Mouse (Mus musculus) midbrain, embryonic 16.5 days (tissue): ENCODE measurements around the gene C1qb. TPM values are rescaled to one million over a fixed set of nuclear protein-coding genes. Genes with fewer than 3 reads are reported as not detected.
A peak's percentile ranks its signal among the peaks of the same experiment; 100 is the strongest.

ENCODE experiments used
- ATAC-seq: fragments of 200-750 bp; cut with Nextera tagmentation; 2 replicates; pipeline ENCODE4 v1.8.0; 2017; ENCODE audit warnings: moderate TSS enrichment
- H3K27ac ChIP-seq: fragments of 300-500 bp; sonication (generic); 2 replicates; pipeline ENCODE4 v1.5.1; 2014; ENCODE audit warnings: mild to moderate bottlenecking, low read length, mixed read lengths
- H3K27me3 ChIP-seq: fragments of 300-500 bp; sonication (generic); 2 replicates; pipeline ENCODE4 v1.6.1; 2014; ENCODE audit warnings: low read depth, low read length, mixed read lengths; ENCODE audit not compliant: control insufficient read depth, insufficient read depth
- H3K36me3 ChIP-seq: fragments of 300-500 bp; sonication (generic); 2 replicates; pipeline ENCODE4 v1.6.1; 2014; ENCODE audit warnings: mild to moderate bottlenecking, low read length, moderate library complexity, mixed read lengths; ENCODE audit not compliant: control insufficient read depth, insufficient read depth
- H3K4me1 ChIP-seq: fragments of 300-500 bp; sonication (generic); 2 replicates; pipeline ENCODE4 v1.6.1; 2014; ENCODE audit warnings: mild to moderate bottlenecking, low read length, mixed read lengths; ENCODE audit not compliant: control insufficient read depth, insufficient read depth
- H3K4me2 ChIP-seq: fragments of 300-500 bp; sonication (generic); 2 replicates; pipeline ENCODE4 v1.6.1; 2014; ENCODE audit warnings: mild to moderate bottlenecking, low read length, mixed read lengths
- H3K4me3 ChIP-seq: fragments of 300-500 bp; sonication (generic); 2 replicates; pipeline ENCODE4 v1.5.1; 2014; ENCODE audit warnings: low read depth, mild to moderate bottlenecking, low read length, moderate library complexity, mixed read lengths
- H3K9ac ChIP-seq: fragments of 300-500 bp; sonication (generic); 2 replicates; pipeline ENCODE4 v1.6.1; 2014; ENCODE audit warnings: low read depth, low read length, mixed read lengths
- H3K9me3 ChIP-seq: fragments of 300-500 bp; sonication (generic); replicated peaks from 2 replicates; pipeline ENCODE4 v1.6.1; 2014; ENCODE audit warnings: mild to moderate bottlenecking, low read length, mixed read lengths; ENCODE audit not compliant: control insufficient read depth, poor library complexity, severe bottlenecking
- WGBS: fragments of 180-500 bp; shearing (Covaris S2); extraction: QIAGEN DNeasy Blood & Tissue Kit; methylation state at CpG from one replicate; pipeline ENCODE4 v1.1.7; 2014; 5-methylcytosine and 5-hydroxymethylcytosine counted together
- polyA plus RNA-seq: library from polyadenylated mRNA; unstranded; fragments of >200 nt; fragmentation: Nextera tagmentation; extraction: Ambion mirVana; gene quantifications from 2 replicates; pipeline ENCODE4 v1.2.1, GENCODE M21; 2015

C1qb gene
- polyA plus RNA-seq, 1 experiment from 2014 or later, result 40.8 TPM

GRCm38 (mm10) chr4:136898637-136899036 is 12.7 kb upstream of the C1qb start, which contains the start of gene C1qa:
Gene C1qa, minus strand, starts transcription at chr4:136898803.
- no peak for ATAC-seq
- Histone ChIP-seq H3K36me3 (no peaks in the 10 kb centered on the region), H3K9me3 (no peaks in the 10 kb centered on the region), H3K4me1 (peaks cover 6% of the 10 kb centered on the region; the same call in 1 of the 2 replicates), H3K27ac (no peak within 1 kb of the TSS), H3K9ac (no peak within 1 kb of the TSS), H3K27me3 (peaks cover 24% of the 10 kb centered on the region), H3K4me2 (no peak within 1 kb of the TSS), H3K4me3 (no peak within 1 kb of the TSS)
- WGBS, result 82% methylated on average over 9 of the region's 9 CpGs

- ATAC-seq, result no peak
- peaks cover 6% of the 10 kb centered on the region; the same call in 1 of the 2 replicates for H3K4me1 ChIP-seq
- H3K27me3 ChIP-seq, result peaks cover 24% of the 10 kb centered on the region
- no peak overlapping the region for H3K4me2 ChIP-seq
- no peaks in the 10 kb centered on the region for H3K36me3 ChIP-seq
- no peak overlapping the region for H3K27ac ChIP-seq
- no peaks in the 10 kb centered on the region for H3K9me3 ChIP-seq
- no peak overlapping the region for H3K4me3 ChIP-seq
- 70% methylated on average over 9 of the region's 9 CpGs for WGBS
- H3K9ac ChIP-seq, result no peak overlapping the region
Measured at GRCm38 (mm10) chr4:136898084-136898598, 12.2 kb upstream of the C1qb start.

- Histone ChIP-seq H3K4me2 (no peak overlapping the region), H3K4me3 (no peak overlapping the region), H3K9ac (no peak overlapping the region), H3K36me3 (no peaks in the 10 kb centered on the region), H3K27ac (no peak overlapping the region), H3K9me3 (no peaks in the 10 kb centered on the region), H3K27me3 (peaks cover 29% of the 10 kb centered on the region), H3K4me1 (peaks cover 6% of the 10 kb centered on the region; the same call in 1 of the 2 replicates)
- ATAC-seq, result no peak
- WGBS, result 41% methylated on average over 10 of the region's 10 CpGs
Measured at GRCm38 (mm10) chr4:136896461-136896860, 10.5 kb upstream of the C1qb start.

- WGBS, result 5% methylated on average over 13 of the region's 15 CpGs
- Histone ChIP-seq H3K27ac (no peak overlapping the region), H3K9me3 (no peaks in the 10 kb centered on the region), H3K4me1 (peaks cover 6% of the 10 kb centered on the region; the same call in 1 of the 2 replicates), H3K9ac (0 out of 2 replicates have a peak overlapping the region, but pooled peaks have one; percentile 38), H3K4me2 (peak overlapping the region; percentile 36; the same call in 1 of the 2 replicates), H3K27me3 (peaks cover 29% of the 10 kb centered on the region), H3K36me3 (no peaks in the 10 kb centered on the region), H3K4me3 (no peak overlapping the region; the same call in 1 of the 2 replicates)
- no peak for ATAC-seq
Measured at GRCm38 (mm10) chr4:136895861-136896260, 9.9 kb upstream of the C1qb start.

GRCm38 (mm10) chr4:136894821-136895220 is 8.8 kb upstream of the C1qb start:
- no peaks in the 10 kb centered on the region for H3K36me3 ChIP-seq
- H3K4me2 ChIP-seq, result no peak overlapping the region
- 73% methylated on average over 4 of the region's 4 CpGs for WGBS
- H3K27me3 ChIP-seq, result peaks cover 29% of the 10 kb centered on the region
- peaks cover 6% of the 10 kb centered on the region; the same call in 1 of the 2 replicates for H3K4me1 ChIP-seq
- no peaks in the 10 kb centered on the region for H3K9me3 ChIP-seq
- H3K27ac ChIP-seq, result no peak overlapping the region
- no peak overlapping the region for H3K9ac ChIP-seq
- no peak overlapping the region for H3K4me3 ChIP-seq
- 0 out of 2 replicates have a peak, but pooled peaks have one; percentile 8 for ATAC-seq

- H3K4me3 ChIP-seq, result no peak overlapping the region
- no peaks in the 10 kb centered on the region for H3K36me3 ChIP-seq
- H3K9me3 ChIP-seq, result no peaks in the 10 kb centered on the region
- peak overlapping the region; percentile 7; the same call in 1 of the 2 replicates for H3K9ac ChIP-seq
- no peak overlapping the region for H3K27ac ChIP-seq
- H3K27me3 ChIP-seq, result peaks cover 29% of the 10 kb centered on the region
- H3K4me1 ChIP-seq, result peaks cover 6% of the 10 kb centered on the region; the same call in 1 of the 2 replicates
- WGBS, result 2% methylated on average over 9 of the region's 9 CpGs
- H3K4me2 ChIP-seq, result no peak overlapping the region
- peak; percentile 88 for ATAC-seq
Measured at GRCm38 (mm10) chr4:136893691-136894543, 7.9 kb upstream of the C1qb start.

- H3K9ac ChIP-seq, result no peak within 1 kb of the TSS
- peaks cover 6% of the 10 kb centered on the region; the same call in 1 of the 2 replicates for H3K4me1 ChIP-seq
- ATAC-seq, result no peak
- 66% methylated on average over 5 of the region's 5 CpGs for WGBS
- no peak within 1 kb of the TSS for H3K27ac ChIP-seq
- no peak within 1 kb of the TSS for H3K4me3 ChIP-seq
- no peaks in the 10 kb centered on the region for H3K36me3 ChIP-seq
- no peaks in the 10 kb centered on the region for H3K9me3 ChIP-seq
- no peak within 1 kb of the TSS for H3K4me2 ChIP-seq
- peaks cover 29% of the 10 kb centered on the region for H3K27me3 ChIP-seq
Measured at GRCm38 (mm10) chr4:136892811-136893210, 6.8 kb upstream of the C1qb start, which contains the start of gene C1qc. Gene C1qc, minus strand, starts transcription at chr4:136893065.

GRCm38 (mm10) chr4:136892371-136892770 is 6.4 kb upstream of the C1qb start:
- ATAC-seq, result no peak
- H3K4me2 ChIP-seq, result no peak overlapping the region
- no peaks in the 10 kb centered on the region for H3K36me3 ChIP-seq
- 70% methylated on average over 7 of the region's 7 CpGs for WGBS
- H3K4me3 ChIP-seq, result no peak overlapping the region
- H3K27me3 ChIP-seq, result peaks cover 28% of the 10 kb centered on the region
- no peak overlapping the region for H3K27ac ChIP-seq
- H3K4me1 ChIP-seq, result peaks cover 6% of the 10 kb centered on the region; the same call in 1 of the 2 replicates
- H3K9me3 ChIP-seq, result no peaks in the 10 kb centered on the region
- H3K9ac ChIP-seq, result no peak overlapping the region

- Histone ChIP-seq H3K9ac (no peak overlapping the region), H3K4me3 (no peak overlapping the region), H3K9me3 (no peaks in the 10 kb centered on the region), H3K4me1 (peaks cover 10% of the 10 kb centered on the region), H3K27me3 (peaks cover 17% of the 10 kb centered on the region), H3K4me2 (no peak overlapping the region), H3K36me3 (no peaks in the 10 kb centered on the region), H3K27ac (no peak overlapping the region)
- ATAC-seq, result no peak
- 81% methylated on average over 4 of the region's 4 CpGs for WGBS
Measured at GRCm38 (mm10) chr4:136891115-136891514, 5.1 kb upstream of the C1qb start.
